Mouse (Mus musculus) retina, adult 2 months (tissue): ENCODE measurements around the gene Sertad3.

Experiments
- DNase-seq: peaks from one replicate; pipeline ENCODE4 v3.0.0-alpha.2; 2012; ENCODE audit warnings: low read depth, low spot score

Gene Sertad3

GRCm38 (mm10) chr7:27473156-27473834 lies at the start of gene Sertad3:
Sertad3 (plus strand) TSS chr7:27473768.
- DNase-seq: peak; percentile 92

GRCm38 (mm10) chr7:27427387-27427786 lies 46.2 kb upstream of the Sertad3 start:
- no peak for DNase-seq

GRCm38 (mm10) chr7:27428002-27428401 lies 45.6 kb upstream of the Sertad3 start:
- DNase-seq: no peak

GRCm38 (mm10) chr7:27429135-27429534 lies 44.4 kb upstream of the Sertad3 start:
- DNase-seq: no peak

GRCm38 (mm10) chr7:27433349-27433748 lies 40.2 kb upstream of the Sertad3 start:
- DNase-seq: no peak

- no peak for DNase-seq
Observed at GRCm38 (mm10) chr7:27433794-27434193, 39.8 kb upstream of the Sertad3 start.

GRCm38 (mm10) chr7:27437544-27437943 lies 36.0 kb upstream of the Sertad3 start:
- DNase-seq: no peak

- no peak for DNase-seq
Observed at GRCm38 (mm10) chr7:27440014-27440413, 33.6 kb upstream of the Sertad3 start.

- DNase-seq: no peak
Observed at GRCm38 (mm10) chr7:27446051-27446450, 27.5 kb upstream of the Sertad3 start.

GRCm38 (mm10) chr7:27446521-27447418 lies 26.8 kb upstream of the Sertad3 start:
- DNase-seq: no peak

GRCm38 (mm10) chr7:27447419-27448286 lies 25.9 kb upstream of the Sertad3 start, which contains the start of the genes Sptbn4 and Blvrb:
Sptbn4 (minus strand) TSS chr7:27447686.
Blvrb (plus strand) TSS chr7:27447978.
- peak; percentile 89 for DNase-seq

- DNase-seq: no peak
Observed at GRCm38 (mm10) chr7:27448421-27449206, 25.0 kb upstream of the Sertad3 start.

GRCm38 (mm10) chr7:27449256-27449862 lies 24.2 kb upstream of the Sertad3 start:
- DNase-seq: no peak

- DNase-seq: no peak
Observed at GRCm38 (mm10) chr7:27451359-27451758, 22.2 kb upstream of the Sertad3 start.

- DNase-seq: no peak
Observed at GRCm38 (mm10) chr7:27452206-27452770, 21.3 kb upstream of the Sertad3 start.

GRCm38 (mm10) chr7:27454461-27455121 lies 19.0 kb upstream of the Sertad3 start:
- no peak for DNase-seq

GRCm38 (mm10) chr7:27455273-27455672 lies 18.3 kb upstream of the Sertad3 start:
- DNase-seq: no peak

- DNase-seq: no peak
Observed at GRCm38 (mm10) chr7:27458614-27459013, 15.0 kb upstream of the Sertad3 start.

- DNase-seq: no peak
Observed at GRCm38 (mm10) chr7:27459640-27460039, 13.9 kb upstream of the Sertad3 start.

GRCm38 (mm10) chr7:27460477-27460876 lies 13.1 kb upstream of the Sertad3 start:
- no peak for DNase-seq
